ENCODE assay signal across 9 mouse cellular contexts in the genomic region with DNA sequence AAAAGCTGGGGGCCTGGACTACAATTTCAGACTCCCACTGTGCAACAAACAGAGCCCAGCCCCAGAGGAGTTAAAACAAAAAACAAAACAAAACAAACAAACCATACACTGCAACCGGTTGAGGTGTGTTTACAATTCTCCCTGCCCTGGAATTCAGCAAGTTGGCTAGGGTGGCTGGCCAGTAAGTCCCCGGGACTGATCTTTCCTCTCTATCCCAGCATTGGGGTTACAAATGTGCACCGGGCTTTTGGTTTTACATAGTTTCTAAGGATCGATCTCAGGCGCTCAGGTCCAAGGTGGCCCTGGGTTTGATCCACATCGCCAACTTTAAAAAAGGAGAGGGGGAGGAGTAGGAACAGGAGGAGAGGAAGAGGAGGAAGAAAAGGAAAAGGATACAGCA. TPM values are rescaled to one million over a fixed set of nuclear protein-coding genes. Genes with fewer than 3 reads are reported as not detected.
DNase-seq lines count a peak whose midpoint lies in the region; ATAC-seq lines count a peak whose summit lies in the region.
"Had no signal": no experiment of that assay in that cellular context is flagged by ENCODE, and none has a peak within 500 bp of the region (broad histone marks: within the 10 kb centered on the region; RNA-seq: fewer than 3 reads in every experiment).

No protein-coding gene starts in this region.

- peak overlapping the region; percentile 95 for H3K27ac ChIP-seq in lung, embryonic 15.5 days

- no peaks in the 10 kb centered on the region for H3K27me3 ChIP-seq in lung, embryonic 15.5 days

- H3K36me3 ChIP-seq in lung, embryonic 15.5 days = no peaks in the 10 kb centered on the region

- H3K4me1 ChIP-seq in lung, embryonic 15.5 days = peaks cover 8% of the 10 kb centered on the region; the same call in 1 of the 2 replicates

- intact Hi-C loops in heart, postnatal 10 days (cut with DNase I) = no loop called here

- ATAC-seq in lung, embryonic 15.5 days (ENCODE audit: borderline replicate concordance, extremely low read depth, low FRiP score, low TSS enrichment) = no peak

- H3K4me3 ChIP-seq in lung, embryonic 15.5 days = peak overlapping the region; percentile 47; the same call in 1 of the 2 replicates

- WGBS in lung, embryonic 15.5 days = 29% methylated on average over 6 of the region's 6 CpGs

- peak; percentile 74 for DNase-seq in heart, adult 11 months
- DNase-seq in heart, postnatal 10 days = no peak
- peak; percentile 24 for DNase-seq in urinary bladder, postnatal 14 days (ENCODE audit: low spot score)
- no peak for DNase-seq in urinary bladder, adult 2 months (ENCODE audit: low spot score)
- DNase-seq in cerebellum, adult 8-10 months = no peak
- DNase-seq in ovary, postnatal 36 days (ENCODE audit: low spot score) = no peak
- no peak for DNase-seq in cerebellum, postnatal 4 days (ENCODE audit: low spot score in 2 of 2)
- DNase-seq: kidney, postnatal 10 days had no signal

- H3K4me2 ChIP-seq in lung, embryonic 15.5 days = peak overlapping the region; percentile 80

- no peak overlapping the region for H3K9ac ChIP-seq in lung, embryonic 15.5 days

- H3K9me3 ChIP-seq in lung, embryonic 15.5 days = no peaks in the 10 kb centered on the region

RNA-seq across cellular contexts. Expression of a gene that starts 22.3 kb away (rescaled TPM):
- 10 to 100 TPM; 40.1 to 48.1 TPM for total RNA-seq in heart, postnatal 10 days (2021)
- polyA plus RNA-seq in urinary bladder, adult 2 months (2012; rRNA removed) = 37.7 and 39.1 TPM in 2 replicates
- 103 and 107 TPM in 2 replicates for polyA plus RNA-seq in lung, embryonic 15.5 days (2015; fragmentation: Nextera tagmentation; extraction: Ambion mirVana)

RNA-seq across cellular contexts. Expression of a gene that starts 37.6 kb away (rescaled TPM):
- total RNA-seq in heart, postnatal 10 days (2021) = 10 to 100 TPM in 1 of 2 experiments, 1 to 10 TPM in 1; 9.5 to 12.1 TPM
- 6.9 TPM in 2 replicates for polyA plus RNA-seq in urinary bladder, adult 2 months (2012; rRNA removed)
- 14.9 and 17.7 TPM in 2 replicates for polyA plus RNA-seq in lung, embryonic 15.5 days (2015; fragmentation: Nextera tagmentation; extraction: Ambion mirVana)

RNA-seq across cellular contexts. Expression of a gene that starts 51.0 kb away (rescaled TPM):
- 10 to 100 TPM; 11.6 to 11.8 TPM for total RNA-seq in heart, postnatal 10 days (2021)
- 16.0 and 17.1 TPM in 2 replicates for polyA plus RNA-seq in urinary bladder, adult 2 months (2012; rRNA removed)
- polyA plus RNA-seq in lung, embryonic 15.5 days (2015; fragmentation: Nextera tagmentation; extraction: Ambion mirVana) = 19.2 and 22.8 TPM in 2 replicates

Comparison
In these comparisons a context has a peak if more than half of its experiments do, and no peak if none do; other contexts are left out.
1. DNase-seq: peak in heart, adult 11 months (single experiment) and urinary bladder, postnatal 14 days (single experiment); none in heart, postnatal 10 days (0 of 2), urinary bladder, adult 2 months (single experiment), cerebellum, adult 8-10 months (single experiment), ovary, postnatal 36 days (single experiment) and cerebellum, postnatal 4 days (0 of 2).